Mouse (Mus musculus) right cerebral cortex, postnatal 36 days (tissue): ENCODE data around the gene Scoc.

Source experiments
- DNase-seq, 2 experiments: peaks; one replicate each; pipeline ENCODE4 v3.0.0; 2022; ENCODE audit warnings: low spot score in 2 of 2, mixed read lengths in 1 of 2

Scoc gene

GRCm38 (mm10) chr8:83397726-83398125, 60.5 kb downstream of the Scoc start:
- DNase-seq: no peak

- no peak for DNase-seq
These were observed 61.5 kb downstream of the Scoc start for GRCm38 (mm10) chr8:83396680-83397079.

GRCm38 (mm10) chr8:83394325-83394724, 63.9 kb downstream of the Scoc start:
- no peak for DNase-seq

- DNase-seq: no peak
These were observed 65.7 kb downstream of the Scoc start for GRCm38 (mm10) chr8:83392521-83392920.

GRCm38 (mm10) chr8:83390006-83390701, 68.0 kb downstream of the Scoc start:
- DNase-seq: no peak

- peak; percentile 61 to 64 for DNase-seq
These were observed 68.7 kb downstream of the Scoc start, which contains the start of gene Clgn for GRCm38 (mm10) chr8:83389316-83390005. Gene Clgn, plus strand, starts transcription at chr8:83389867.

- DNase-seq: no peak
These were observed 75.3 kb downstream of the Scoc start for GRCm38 (mm10) chr8:83382850-83383249.

- DNase-seq: no peak
These were observed 77.2 kb downstream of the Scoc start for GRCm38 (mm10) chr8:83381016-83381415.

- DNase-seq: no peak
These were observed 78.0 kb downstream of the Scoc start for GRCm38 (mm10) chr8:83380141-83380540.
